Mouse (Mus musculus): ENCODE measurements around the gene Gjd3.

- TF ChIP-seq CTCF (IDR thresholded peaks at IDR 0.05; ENCODE audit: low read depth) (no peak), EP300 (optimal IDR thresholded peaks at IDR 0.05) (no peak)
Measured at GRCm38 (mm10) chr11:98956340-98956739, 26.5 kb downstream of the Gjd3 start.

All from stomach, postnatal 0 days (tissue).